Mouse (Mus musculus) thymus, adult 18-20 months (tissue): ENCODE results near the gene Syt1.

Experiments used
- DNase-seq, 2 experiments: peaks; one replicate each; pipeline ENCODE4 v3.0.0; 2022; ENCODE audit warnings: mixed read lengths in 2 of 2

The Syt1 gene

DNA sequence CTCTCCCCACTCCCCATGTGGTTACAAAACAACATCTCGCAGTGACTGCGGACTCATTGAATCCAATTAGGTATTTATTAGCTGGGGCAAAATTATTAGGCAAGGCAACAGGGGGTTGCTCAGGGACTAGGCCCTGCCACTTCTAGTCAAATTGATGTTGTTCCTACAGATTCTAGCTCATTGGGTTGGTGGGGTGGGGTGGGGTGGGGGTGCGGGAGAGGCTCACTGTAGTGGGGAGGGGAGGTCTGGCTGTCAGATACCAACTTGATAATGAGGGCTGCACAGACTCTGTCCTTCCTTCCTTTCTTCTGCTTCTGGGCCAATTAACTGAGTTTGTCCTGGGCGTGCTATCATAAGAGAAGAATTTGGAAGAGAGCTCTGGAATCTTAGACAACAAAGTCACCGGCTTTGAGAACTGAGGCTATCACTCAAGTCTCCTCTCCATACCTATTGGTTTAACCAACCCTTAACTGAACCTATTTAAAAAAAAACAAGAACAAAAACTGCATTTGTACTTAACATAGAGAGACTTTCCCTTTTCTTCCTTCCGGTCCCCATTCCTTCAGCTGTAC is 441.1 kb downstream of the Syt1 start:
- no peak for DNase-seq

- DNase-seq, result no peak
These were observed 441.9 kb downstream of the Syt1 start for GRCm38 (mm10) chr10:108568925-108569324.

- no peak for DNase-seq
These were observed 442.6 kb downstream of the Syt1 start for GRCm38 (mm10) chr10:108568136-108568535.

DNA sequence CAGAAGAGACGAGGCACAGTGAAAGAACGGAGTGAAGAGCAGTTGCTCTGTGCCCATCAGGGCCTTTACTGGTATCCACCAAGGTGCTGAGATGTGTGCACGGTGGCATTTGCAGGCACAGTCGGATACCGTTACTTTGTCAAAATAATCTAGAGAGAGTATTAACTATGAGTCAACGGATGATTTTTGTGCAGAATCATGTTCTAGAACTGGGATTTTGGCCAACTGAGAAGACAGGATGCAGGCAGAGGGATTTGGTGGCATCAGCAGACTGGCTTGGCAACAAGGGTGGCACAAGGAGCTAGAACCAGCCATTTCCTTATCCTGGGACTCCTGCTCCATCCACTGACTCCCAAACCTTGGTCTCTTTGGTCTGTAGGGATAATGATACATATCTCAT is 443.3 kb downstream of the Syt1 start:
- no peak for DNase-seq

DNA sequence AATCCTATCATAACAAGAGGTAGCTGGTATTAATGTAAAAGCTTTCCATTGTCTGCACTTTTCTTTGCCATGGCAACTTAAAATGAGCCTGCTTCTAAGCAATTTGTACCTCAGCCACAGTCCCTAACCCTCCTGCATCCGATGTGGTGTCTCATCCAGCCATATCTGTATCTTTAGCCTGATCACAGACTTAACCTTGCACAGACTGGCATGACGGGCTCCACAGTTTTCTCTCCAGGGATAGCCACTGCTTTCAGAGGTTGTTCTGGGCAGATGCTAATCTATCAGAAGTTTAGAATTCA is 451.2 kb downstream of the Syt1 start:
- DNase-seq, result no peak

- no peak for DNase-seq
These were observed 451.8 kb downstream of the Syt1 start for GRCm38 (mm10) chr10:108558812-108559606.

- DNase-seq, result no peak
These were observed 458.2 kb downstream of the Syt1 start for GRCm38 (mm10) chr10:108552544-108552943.

DNA sequence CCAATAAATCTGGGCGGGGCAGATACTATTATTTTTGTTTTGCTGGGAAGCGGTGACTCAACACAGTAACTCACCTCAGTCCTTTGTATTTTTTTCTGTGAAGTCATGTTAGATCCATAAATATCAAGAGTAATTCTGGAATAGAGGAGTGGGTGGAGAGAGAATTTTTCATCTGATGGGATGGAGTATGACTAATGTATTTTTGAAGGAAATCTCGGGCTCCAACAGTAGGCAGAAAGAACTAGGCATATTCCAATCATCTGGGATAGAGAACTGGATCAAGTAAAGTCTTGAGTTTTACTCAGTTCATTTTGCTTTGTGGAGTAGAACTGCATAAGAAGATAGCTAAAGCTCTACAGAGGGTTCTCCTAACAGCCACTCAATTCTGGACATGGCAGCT is 465.1 kb downstream of the Syt1 start:
- no peak for DNase-seq

DNA sequence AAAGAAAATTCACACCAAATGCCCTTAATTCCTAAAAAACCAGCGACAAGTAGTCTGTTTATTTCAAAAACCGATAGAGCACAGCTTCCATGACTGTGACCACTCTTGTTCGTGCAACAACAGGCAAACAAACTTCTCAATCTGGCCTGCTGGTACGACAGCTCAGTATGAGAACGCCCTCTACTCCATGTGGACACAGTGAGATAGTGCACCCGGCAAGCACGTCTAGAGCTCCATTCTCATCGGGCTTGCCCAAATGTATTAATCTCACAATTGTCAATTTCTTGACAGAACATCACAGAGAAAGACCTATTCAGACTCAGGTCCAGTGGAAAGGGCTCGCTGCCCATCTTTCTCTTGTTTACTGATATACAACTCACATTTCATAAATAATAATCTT is 469.2 kb downstream of the Syt1 start:
- DNase-seq, result no peak

DNA sequence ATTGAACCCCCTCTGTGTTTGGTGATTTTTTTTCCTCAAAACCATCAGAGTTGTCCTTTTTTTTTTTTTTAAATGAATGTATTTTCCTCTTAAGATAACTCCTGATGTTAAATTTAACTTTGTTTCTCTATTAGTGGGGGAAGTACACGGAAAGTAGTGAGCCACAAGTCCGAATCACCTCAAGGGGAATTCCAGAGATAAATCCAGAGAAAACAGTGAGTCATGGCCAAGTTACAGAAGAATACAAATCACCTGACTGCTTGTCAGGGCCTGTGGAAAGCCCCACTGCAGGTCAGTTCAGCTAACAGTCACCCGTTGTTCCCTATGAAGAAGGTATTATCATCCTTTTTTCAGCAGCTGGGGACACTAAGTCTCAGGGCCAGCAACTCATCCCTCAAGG is 472.2 kb downstream of the Syt1 start:
- no peak for DNase-seq

DNA sequence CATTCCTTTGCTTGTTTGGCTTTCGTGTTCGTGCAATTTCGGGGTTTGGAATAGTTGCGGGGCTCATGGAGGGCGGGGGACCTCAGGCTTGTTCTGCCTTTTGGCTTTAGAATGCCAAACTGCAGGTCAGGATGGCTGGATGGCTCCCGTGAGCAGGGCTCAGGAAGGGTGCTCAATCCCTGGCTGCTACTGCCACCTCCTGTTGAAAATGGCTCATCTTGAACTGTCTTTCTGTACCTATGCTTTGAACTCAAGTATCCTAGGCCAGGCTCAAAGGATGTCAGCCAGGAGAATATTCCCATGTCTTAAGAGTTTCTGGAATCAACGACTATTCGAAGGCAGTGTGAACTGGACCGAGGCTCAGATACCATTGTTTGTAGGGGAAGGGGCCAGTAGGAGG is 473.1 kb downstream of the Syt1 start:
- no peak for DNase-seq

GRCm38 (mm10) chr10:108535922-108536321 is 474.9 kb downstream of the Syt1 start:
- DNase-seq, result no peak

DNA sequence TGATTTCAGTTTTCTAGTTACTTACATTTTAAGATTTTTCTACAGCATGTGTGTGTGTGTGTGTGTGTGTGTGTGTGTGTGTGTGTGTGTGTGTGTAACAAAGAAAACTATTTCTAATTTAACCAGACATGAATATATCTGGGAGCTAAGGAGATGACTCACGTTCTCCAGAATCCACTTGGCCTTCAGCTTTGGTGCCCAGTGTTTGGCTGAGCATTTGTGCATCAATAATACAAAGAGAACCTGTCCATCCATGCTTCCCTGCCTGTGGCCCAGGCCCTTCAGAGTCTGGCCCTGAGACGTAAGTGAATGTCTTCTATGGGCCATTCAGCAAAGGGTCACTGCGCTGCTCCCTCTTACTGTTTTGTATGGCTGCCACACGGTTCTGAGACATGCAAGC is 476.7 kb downstream of the Syt1 start:
- DNase-seq, result no peak

DNA sequence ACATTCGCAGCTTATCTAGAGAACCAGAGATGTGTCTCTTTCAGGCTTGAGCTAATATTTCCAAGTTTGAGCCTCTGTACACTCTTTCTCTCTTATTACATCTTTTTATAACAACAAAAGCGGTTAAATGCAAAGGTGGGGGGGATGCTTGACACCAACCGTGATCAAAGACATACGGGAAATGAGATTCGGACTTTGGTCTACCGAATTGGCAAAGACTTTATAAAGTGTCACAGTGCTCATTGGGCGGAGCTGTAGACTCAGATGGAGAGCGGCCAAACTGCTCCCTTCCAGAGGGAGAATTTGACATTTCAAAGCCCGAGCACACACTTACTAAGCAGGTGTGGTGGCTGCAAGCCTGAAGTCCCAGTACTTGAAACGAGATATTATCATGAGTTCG is 477.9 kb downstream of the Syt1 start:
- no peak for DNase-seq

- no peak for DNase-seq
These were observed 478.5 kb downstream of the Syt1 start for GRCm38 (mm10) chr10:108532283-108532682.

GRCm38 (mm10) chr10:108531641-108532040 is 479.1 kb downstream of the Syt1 start:
- no peak for DNase-seq

GRCm38 (mm10) chr10:108531111-108531510 is 479.7 kb downstream of the Syt1 start:
- DNase-seq, result no peak

- no peak for DNase-seq
These were observed 482.4 kb downstream of the Syt1 start for GRCm38 (mm10) chr10:108528338-108528737.

DNA sequence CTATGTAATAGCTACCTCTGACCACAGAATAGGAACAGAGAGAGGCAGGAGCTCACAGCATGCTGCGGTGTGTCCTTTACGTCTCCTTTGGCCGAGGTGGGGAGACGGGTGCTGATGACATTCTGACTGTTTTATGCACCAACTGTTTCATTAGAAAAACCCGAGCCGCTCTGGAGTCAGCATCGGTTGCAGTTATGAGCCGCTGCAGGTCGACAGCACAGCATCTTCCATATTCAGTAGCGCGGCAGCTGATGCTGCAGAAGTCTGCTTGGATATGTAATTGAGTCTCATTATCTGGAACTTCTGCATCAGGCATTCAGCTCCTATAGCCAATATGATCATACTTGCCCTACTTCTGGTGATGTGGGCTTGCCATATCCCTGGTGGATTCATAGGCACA is 485.3 kb downstream of the Syt1 start:
- no peak for DNase-seq

DNA sequence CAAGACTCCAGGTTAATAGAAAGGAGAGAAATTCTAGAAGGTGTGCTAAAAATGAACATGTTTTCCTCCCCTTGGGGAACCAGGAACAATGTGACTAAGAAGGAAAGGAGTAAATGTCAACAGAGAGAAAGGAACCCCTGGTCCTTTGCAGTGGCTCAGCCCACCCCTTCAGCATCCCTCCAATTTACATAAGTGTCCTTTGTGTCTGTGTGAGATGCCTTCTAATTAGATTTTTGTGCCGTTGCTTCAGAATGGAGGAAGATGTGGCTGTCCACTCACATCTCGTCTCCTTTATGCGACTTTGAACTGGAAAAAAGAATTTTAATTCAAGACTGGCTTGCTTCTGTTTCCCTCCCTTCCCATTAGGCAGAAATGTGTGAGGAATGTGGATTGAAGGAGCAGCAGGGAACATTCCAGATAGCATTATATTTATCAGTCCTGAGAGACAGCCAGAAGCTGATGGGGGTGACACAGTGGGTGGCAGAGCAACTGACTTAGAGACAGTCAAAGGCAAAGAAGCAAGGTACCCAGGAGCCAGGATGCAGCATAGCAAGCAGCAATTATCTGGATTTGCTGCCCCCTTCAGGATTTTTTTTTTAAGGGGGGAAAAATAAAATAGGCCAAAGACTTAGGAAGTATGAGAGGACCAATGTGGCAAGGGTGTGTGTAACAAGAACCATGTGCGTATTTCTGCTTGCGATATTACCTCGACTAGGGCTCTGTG is 486.3 kb downstream of the Syt1 start:
- no peak for DNase-seq

DNA sequence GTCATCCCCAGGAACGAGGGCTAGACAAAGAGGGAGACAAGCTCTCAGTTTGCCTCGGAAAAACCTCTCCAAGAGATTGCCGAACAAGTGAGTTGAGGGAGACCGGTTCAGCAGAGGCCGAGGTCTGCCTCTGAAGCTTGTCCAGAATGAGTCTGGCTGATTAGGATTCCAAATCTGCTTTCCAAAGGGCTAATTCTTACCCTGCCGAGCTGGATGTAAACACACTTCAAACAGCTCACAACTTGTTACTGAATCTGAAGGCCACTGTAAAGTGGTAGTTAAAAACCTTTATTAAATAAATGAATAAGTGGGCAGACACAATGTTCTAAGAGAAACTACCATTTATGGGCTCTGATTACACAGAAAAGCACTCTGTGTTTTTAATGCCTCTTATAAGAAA is 491.6 kb downstream of the Syt1 start:
- DNase-seq, result no peak

DNA sequence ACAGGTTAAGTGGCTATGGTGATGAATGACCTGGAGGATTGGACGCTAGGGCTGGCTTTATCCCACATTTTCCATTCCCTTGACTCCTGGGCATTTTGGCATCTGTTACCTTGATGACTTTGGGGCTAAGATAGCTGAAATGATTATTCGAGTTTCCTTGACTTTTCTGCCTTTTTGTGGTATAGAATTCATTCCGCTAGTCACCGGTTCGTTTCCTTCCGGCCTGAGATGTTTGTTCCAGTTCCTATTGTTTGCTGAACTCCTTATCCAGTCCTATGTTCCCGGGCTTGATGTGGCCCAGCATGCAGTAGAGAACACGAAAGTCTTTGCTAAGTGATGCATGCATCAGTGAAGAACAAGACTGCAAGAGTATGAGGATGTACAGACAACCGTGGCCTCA is 493.7 kb downstream of the Syt1 start:
- DNase-seq, result no peak

DNA sequence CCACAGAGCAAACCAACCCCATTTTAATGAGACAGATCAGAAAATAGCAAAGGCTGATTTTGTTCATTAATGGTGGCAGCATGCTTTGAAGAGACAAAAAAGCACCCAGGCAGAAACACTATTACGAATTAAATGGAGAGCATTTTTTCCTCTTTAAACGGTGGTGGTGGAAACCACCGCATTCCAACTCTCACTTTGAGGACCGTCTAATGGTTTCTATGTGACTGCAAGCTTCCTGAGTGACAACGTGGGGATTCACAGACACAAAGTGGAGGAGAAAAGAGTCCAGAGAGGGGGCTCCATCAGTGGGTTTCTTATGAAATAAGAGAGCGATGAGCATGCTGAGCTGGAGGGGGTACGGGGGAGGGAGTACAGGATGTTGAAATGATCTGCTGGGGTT is 496.1 kb downstream of the Syt1 start:
- no peak for DNase-seq

GRCm38 (mm10) chr10:108509579-108509978 is 501.2 kb downstream of the Syt1 start:
- no peak for DNase-seq
